Mouse (Mus musculus) layer of hippocampus, adult 2 months (tissue): Measurements from ENCODE around the gene Serp1. TPM values are rescaled to one million over a fixed set of nuclear protein-coding genes. Genes with fewer than 3 reads are reported as not detected.
"Not testable (repeated sequence)": the region's sequence is repeated elsewhere in the genome, so short reads cannot be mapped to it uniquely, and the experiment has no call there.

Experiments used
- DNase-seq, 2 experiments: peaks; one replicate each; pipeline ENCODE4 v3.0.0; 2022; ENCODE audit warnings: low spot score in 2 of 2
- H3K27ac ChIP-seq: fragments of 200-600 bp; 2 replicates; pipeline ENCODE4 v1.8.1; 2022
- H3K4me3 ChIP-seq: fragments of 200-600 bp; 2 replicates; pipeline ENCODE4 v1.8.1; 2022; ENCODE audit warnings: mild to moderate bottlenecking
- CTCF ChIP-seq: fragments of 200-600 bp; conservative IDR thresholded peaks from 2 replicates; pipeline ENCODE4 v1.8.1; 2022; ENCODE audit warnings: antibody characterized with exemption, mild to moderate bottlenecking, moderate library complexity
- total RNA-seq, 2 experiments: library from RNA; stranded (reverse); gene quantifications; 2 replicates each; pipeline ENCODE4 v1.2.3; 2021

Serp1 gene
- total RNA-seq, 2 experiments from 2014 or later, result 22.3 to 22.7 TPM

DNA sequence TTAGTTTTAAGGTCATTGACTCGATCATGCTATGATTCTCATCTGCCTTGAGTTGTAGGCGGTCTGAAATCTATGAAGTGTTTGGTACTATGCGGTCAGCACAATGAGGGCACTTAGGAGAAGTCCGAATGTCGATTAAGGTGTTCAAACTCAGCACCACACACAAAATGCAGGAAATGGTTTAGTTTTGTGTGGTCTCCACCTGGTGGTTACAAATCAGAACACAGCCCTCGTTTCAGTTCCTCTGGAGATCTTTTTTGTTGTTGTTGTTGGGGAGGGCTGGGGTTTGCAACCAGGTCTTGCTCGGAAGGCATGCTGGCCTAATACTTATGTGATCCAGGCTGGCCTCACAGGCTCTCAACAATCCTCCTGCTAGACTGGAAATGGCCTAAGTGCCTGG, 34.9 kb downstream of the Serp1 start:
- Histone ChIP-seq H3K27ac (no peak overlapping the region), H3K4me3 (no peak overlapping the region)
- peak; percentile 82 for TF ChIP-seq CTCF
- peak; percentile 31 to 33 for DNase-seq

DNA sequence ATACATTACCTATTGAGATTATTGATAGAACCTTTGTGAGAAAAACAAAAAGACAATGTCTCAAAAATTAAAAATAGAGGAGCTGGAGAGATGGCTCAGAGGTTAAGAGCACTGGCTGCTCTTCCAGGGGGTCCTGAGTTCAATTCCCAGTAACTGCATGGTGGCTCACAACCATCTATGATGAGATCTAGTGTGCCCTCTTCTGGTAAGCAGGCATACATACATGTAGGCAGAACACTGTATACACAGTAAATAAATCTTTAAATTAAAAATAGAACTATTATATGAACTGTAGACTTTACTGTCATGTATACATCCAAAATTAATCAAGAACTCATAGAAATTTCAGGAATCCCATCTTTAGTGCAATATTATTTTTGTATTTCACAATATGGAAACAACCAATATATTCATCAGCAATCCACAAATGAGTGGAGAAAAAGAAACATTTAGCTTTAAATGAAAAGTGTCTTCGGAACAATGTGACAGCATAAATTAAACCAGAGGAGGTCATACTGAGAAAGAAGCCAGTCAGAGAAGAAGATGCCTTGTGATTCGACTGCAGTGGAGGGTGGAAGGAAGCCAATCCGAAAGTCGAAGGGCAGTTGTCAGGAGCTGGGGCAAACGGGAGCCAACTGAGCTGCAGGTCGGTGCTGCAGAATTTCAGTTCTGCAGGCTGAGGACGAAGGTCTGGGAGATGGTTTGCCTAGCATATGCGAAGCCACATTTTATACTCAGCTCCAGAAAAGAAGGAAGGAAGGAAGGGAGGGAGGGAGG, 37.5 kb downstream of the Serp1 start:
- no peak overlapping the region for H3K4me3 ChIP-seq
- H3K27ac ChIP-seq, result no peak overlapping the region
- peak; percentile 70 for TF ChIP-seq CTCF
- no peak for DNase-seq

DNA sequence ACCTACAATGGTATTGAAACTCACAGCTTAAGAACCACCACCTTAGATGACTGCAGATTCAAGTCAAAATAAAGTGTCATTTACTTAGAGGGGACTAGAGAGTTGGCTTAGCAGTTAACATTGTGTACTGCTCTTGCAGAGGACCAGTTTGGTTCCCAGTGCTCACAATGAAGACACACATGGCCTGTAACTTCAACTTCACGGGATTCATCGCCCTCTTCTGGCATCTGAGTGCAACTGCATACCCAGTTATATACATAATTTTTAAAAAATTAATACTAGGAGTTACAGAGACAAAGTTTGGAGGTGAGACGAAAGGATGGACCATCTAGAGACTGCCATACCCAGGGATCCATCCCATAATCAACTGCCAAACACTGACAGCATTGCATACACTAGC, 38.6 kb downstream of the Serp1 start:
- no peak for DNase-seq
- no peak overlapping the region for H3K27ac ChIP-seq

DNA sequence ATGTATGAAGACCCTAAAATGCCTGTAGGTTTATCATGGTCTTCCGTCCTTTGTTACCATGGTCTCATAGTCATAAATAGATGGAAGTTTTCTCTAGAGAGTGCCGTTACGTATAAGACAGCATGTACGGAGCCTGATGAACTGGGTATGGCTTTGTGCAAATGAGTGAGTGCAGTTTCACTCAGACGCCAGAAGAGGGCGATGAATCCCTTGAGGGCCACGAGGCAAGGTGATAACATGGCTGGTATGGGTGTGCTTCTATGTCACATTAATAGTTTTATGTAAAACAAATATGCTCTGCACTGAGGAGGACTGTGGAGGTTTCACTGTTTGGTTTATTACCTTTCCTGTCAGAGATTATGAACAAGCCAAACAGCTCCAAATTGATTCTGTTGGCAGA, 39.8 kb downstream of the Serp1 start:
- H3K4me3 ChIP-seq, result no peak overlapping the region
- DNase-seq, result no peak
- peak; percentile 65 for TF ChIP-seq CTCF
- H3K27ac ChIP-seq, result no peak overlapping the region

More for the DNA sequence above, 38.6 kb downstream of the Serp1 start:
- no peak overlapping the region for H3K4me3 ChIP-seq
- peak; percentile 54 for TF ChIP-seq CTCF

DNA sequence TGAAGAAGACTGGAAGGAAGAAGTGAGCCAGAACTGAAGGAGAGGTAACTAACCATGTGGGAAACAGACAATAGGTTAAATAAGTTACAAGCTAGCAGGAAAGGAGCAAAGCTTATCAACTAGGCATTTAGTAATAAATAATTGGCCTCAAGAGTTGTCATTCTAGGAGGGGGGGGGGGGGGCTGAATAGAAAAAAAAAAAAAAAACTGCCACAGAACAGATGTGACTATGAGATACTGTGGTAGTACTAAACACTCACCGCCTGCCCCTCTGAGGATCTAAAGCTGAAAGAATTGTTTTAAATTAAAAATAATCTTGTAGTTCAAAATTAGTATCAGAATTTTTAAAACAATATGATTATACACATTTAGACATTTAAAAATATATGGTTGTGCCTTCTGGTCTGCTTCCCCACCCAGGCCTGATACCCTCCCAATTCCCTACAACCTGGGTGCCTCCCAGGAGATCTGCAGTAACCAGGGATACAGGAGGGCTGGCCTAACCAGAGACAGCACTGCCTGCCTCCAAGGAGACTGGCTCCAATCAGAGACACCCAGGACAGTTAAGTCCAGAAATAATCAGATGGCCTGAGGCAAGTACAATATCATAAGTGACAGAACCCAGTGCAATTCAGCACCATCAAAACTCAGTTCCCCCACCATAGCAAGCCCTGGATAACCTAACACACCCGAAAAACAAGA, 46.8 kb downstream of the Serp1 start:
- H3K4me3 ChIP-seq, result no peak overlapping the region
- TF ChIP-seq CTCF, result no peak
- H3K27ac ChIP-seq, result no peak overlapping the region
- DNase-seq, result no peak

DNA sequence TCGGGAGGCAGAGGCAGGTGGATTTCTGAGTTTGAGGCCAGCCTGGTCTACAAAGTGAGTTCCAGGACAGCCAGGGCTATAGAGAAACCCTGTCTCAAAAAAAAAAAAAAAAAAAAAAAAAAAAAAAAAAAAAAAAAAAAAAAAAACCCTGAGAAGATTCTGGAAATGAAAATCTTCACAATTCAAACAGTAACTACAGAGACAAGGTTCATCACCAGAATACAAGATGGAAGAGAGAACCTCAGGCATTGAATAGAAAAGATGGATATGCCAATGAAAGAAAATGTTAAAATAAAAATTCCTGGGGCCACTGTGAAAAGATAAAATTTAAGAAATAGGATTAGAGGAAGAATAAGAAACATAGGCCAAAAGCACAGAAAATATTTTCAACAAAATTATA, 50.4 kb downstream of the Serp1 start:
- DNase-seq, H3K4me3 ChIP-seq, H3K27ac ChIP-seq: not testable (repeated sequence)

Other genes starting within 250 kb of the Serp1 start
- 10 to 100 TPM; 37.4 to 42.8 TPM for gene Tsc22d2, start 111.2 kb downstream of the Serp1 start, total RNA-seq
- gene Eif2a, start 71 bp downstream of the Serp1 start, total RNA-seq, result 10 to 100 TPM; 43.3 to 52.2 TPM
- gene Selenot, start 50.7 kb upstream of the Serp1 start, total RNA-seq, result 100 to 1,000 TPM; 144 to 148 TPM
- gene Erich6, start 111.3 kb upstream of the Serp1 start, total RNA-seq, result 1 to 10 TPM; 1.3 to 1.7 TPM
- 10 to 100 TPM; 16.0 to 18.4 TPM for gene Siah2, start 166.5 kb upstream of the Serp1 start, total RNA-seq